Comparison of ENCODE assay signal across 8 mouse cellular contexts in genomic region chr16:29734738-29735250, GRCm38 (mm10).
DNase-seq lines count a peak whose midpoint lies in the region; ATAC-seq lines count a peak whose summit lies in the region.

No protein-coding gene starts in this region.

- no peaks in the 10 kb centered on the region for H3K9me3 ChIP-seq in embryonic facial prominence, embryonic 11.5 days (replicated peaks; ENCODE audit: control insufficient read depth, low read length)
- no peaks in the 10 kb centered on the region for H3K9me3 ChIP-seq in heart, embryonic 16.5 days (replicated peaks; ENCODE audit: control insufficient read depth, low read length)
- no peaks in the 10 kb centered on the region for H3K9me3 ChIP-seq in kidney, embryonic 16.5 days (ENCODE audit: low read length)

- H3K4me3 ChIP-seq in embryonic facial prominence, embryonic 11.5 days (ENCODE audit: low read depth, low read length), result no peak overlapping the region
- peak overlapping the region; percentile 30 for H3K4me3 ChIP-seq in heart, embryonic 16.5 days (ENCODE audit: low read length)
- no peak overlapping the region for H3K4me3 ChIP-seq in kidney, embryonic 16.5 days (ENCODE audit: low read length)

- peak overlapping the region; percentile 68 for H3K27ac ChIP-seq in embryonic facial prominence, embryonic 11.5 days (replicated peaks; ENCODE audit: low read depth, low read length)
- H3K27ac ChIP-seq in heart, embryonic 16.5 days (ENCODE audit: low read length), result peak overlapping the region; percentile 79
- peak overlapping the region; percentile 73 for H3K27ac ChIP-seq in kidney, embryonic 16.5 days (ENCODE audit: low read length)

- H3K27me3 ChIP-seq in embryonic facial prominence, embryonic 11.5 days (ENCODE audit: control insufficient read depth, insufficient read depth, low read length), result 0 out of 2 replicates have a peak, but pooled peaks cover 2% of the 10 kb centered on the region
- peaks cover 24% of the 10 kb centered on the region for H3K27me3 ChIP-seq in heart, embryonic 16.5 days (ENCODE audit: control insufficient read depth, insufficient read depth, low read length)
- peaks cover 20% of the 10 kb centered on the region for H3K27me3 ChIP-seq in kidney, embryonic 16.5 days (ENCODE audit: insufficient read depth, low read length)

- H3K9ac ChIP-seq in embryonic facial prominence, embryonic 11.5 days (replicated peaks; ENCODE audit: low read length), result no peak overlapping the region
- peak overlapping the region; percentile 54 for H3K9ac ChIP-seq in heart, embryonic 16.5 days (ENCODE audit: low read length)
- H3K9ac ChIP-seq in kidney, embryonic 16.5 days (replicated peaks; ENCODE audit: low read length), result peak overlapping the region; percentile 39; the same call in 1 of the 2 replicates

- intact Hi-C loops in gastrocnemius, postnatal 14 days (cut with DNase I; ENCODE audit: low total_unique reads), result loop anchor here (2.0 to 10.0 kb wide), 3 partner anchors 78 to 502 kb away; no protein-coding TSS in a partner anchor

- peaks cover 16% of the 10 kb centered on the region for H3K4me1 ChIP-seq in embryonic facial prominence, embryonic 11.5 days (ENCODE audit: control insufficient read depth, insufficient read depth, low read length)
- peaks cover 18% of the 10 kb centered on the region for H3K4me1 ChIP-seq in heart, embryonic 16.5 days (ENCODE audit: control insufficient read depth, insufficient read depth, low read length)
- H3K4me1 ChIP-seq in kidney, embryonic 16.5 days (ENCODE audit: insufficient read depth, low read length), result peaks cover 18% of the 10 kb centered on the region

- H3K36me3 ChIP-seq in embryonic facial prominence, embryonic 11.5 days (replicated peaks; ENCODE audit: control insufficient read depth, insufficient read depth, low read depth, low read length), result no peaks in the 10 kb centered on the region
- H3K36me3 ChIP-seq in heart, embryonic 16.5 days (ENCODE audit: control insufficient read depth, insufficient read depth), result no peaks in the 10 kb centered on the region
- no peaks in the 10 kb centered on the region for H3K36me3 ChIP-seq in kidney, embryonic 16.5 days (ENCODE audit: insufficient read depth, low read length)

- ATAC-seq in embryonic facial prominence, embryonic 11.5 days (replicated peaks; ENCODE audit: insufficient number of reproducible peaks, low FRiP score, low TSS enrichment, low read depth), result peak; percentile 80
- ATAC-seq in heart, embryonic 16.5 days (replicated peaks; ENCODE audit: extremely low read depth, insufficient read depth, low FRiP score), result peak; percentile 72
- peak; percentile 60 for ATAC-seq in kidney, embryonic 16.5 days (ENCODE audit: low FRiP score, low TSS enrichment)

- peak; percentile 29 for DNase-seq in gastrocnemius, adult 18-20 months (ENCODE audit: low spot score)
- DNase-seq in gastrocnemius, postnatal 14 days, result no peak
- DNase-seq in embryonic facial prominence, embryonic 11.5 days (ENCODE audit: low spot score), result peak; percentile 92
- DNase-seq in lung, postnatal 36 days, result peak; percentile 57
- DNase-seq in thymus, postnatal 14 days, result no peak
- DNase-seq in urinary bladder, postnatal 36 days (ENCODE audit: low spot score in 2 of 2), result no peak

- H3K4me2 ChIP-seq in embryonic facial prominence, embryonic 11.5 days (ENCODE audit: low read depth, low read length), result no peak overlapping the region; the same call in 1 of the 2 replicates
- peak overlapping the region; percentile 60 for H3K4me2 ChIP-seq in heart, embryonic 16.5 days (ENCODE audit: low read depth, low read length)
- H3K4me2 ChIP-seq in kidney, embryonic 16.5 days (replicated peaks; ENCODE audit: low read depth, low read length), result peak overlapping the region; percentile 31

- WGBS in embryonic facial prominence, embryonic 11.5 days, result 1% methylated on average over 12 of the region's 12 CpGs
- WGBS in heart, embryonic 16.5 days, result 5% methylated on average over 12 of the region's 12 CpGs
- 4% methylated on average over 12 of the region's 12 CpGs for WGBS in kidney, embryonic 16.5 days

Comparison
In these comparisons a context has a peak if more than half of its experiments do, and no peak if none do; other contexts are left out.
1. DNase-seq: peak in gastrocnemius, adult 18-20 months (single experiment), embryonic facial prominence, embryonic 11.5 days (single experiment) and lung, postnatal 36 days (single experiment); none in gastrocnemius, postnatal 14 days (single experiment), thymus, postnatal 14 days (single experiment) and urinary bladder, postnatal 36 days (0 of 2).
2. Peak in every context shown above with its lines, with median percentiles within 50 percentile points of each other: ATAC-seq and H3K27ac ChIP-seq.